Comparison of ENCODE assay signal across 23 mouse cellular contexts in genomic region chr6:89246261-89246660, GRCm38 (mm10).
"Had no signal": no experiment of that assay in that cellular context is flagged by ENCODE, and none has a peak within 500 bp of the region (broad histone marks: within the 10 kb centered on the region; RNA-seq: fewer than 3 reads in every experiment).

No protein-coding gene starts in this region.

- H3K9me3 ChIP-seq: heart, embryonic 12.5 days; hindbrain, embryonic 13.5 days; limb, embryonic 10.5 days; limb, embryonic 12.5 days; liver, embryonic 13.5 days; liver, embryonic 15.5 days had no signal

- H3K4me1 ChIP-seq: heart, embryonic 12.5 days; limb, embryonic 12.5 days; liver, embryonic 13.5 days; liver, embryonic 15.5 days had no signal

- H3K9ac ChIP-seq: heart, embryonic 12.5 days; hindbrain, embryonic 13.5 days; limb, embryonic 12.5 days; liver, embryonic 13.5 days; liver, embryonic 15.5 days had no signal

- H3K4me2 ChIP-seq: heart, embryonic 12.5 days; hindbrain, embryonic 13.5 days; limb, embryonic 12.5 days; liver, embryonic 11.5 days; liver, embryonic 13.5 days; liver, embryonic 15.5 days had no signal

- H3K4me3 ChIP-seq: gastrocnemius, adult 2 months; heart, adult 2 months; heart, embryonic 12.5 days; hindbrain, embryonic 13.5 days; layer of hippocampus, adult 2 months; left cerebral cortex, adult 2 months; limb, embryonic 10.5 days; limb, embryonic 12.5 days; liver, embryonic 13.5 days; liver, embryonic 15.5 days had no signal

- H3K36me3 ChIP-seq: heart, embryonic 12.5 days; hindbrain, embryonic 13.5 days; limb, embryonic 10.5 days; limb, embryonic 12.5 days; liver, embryonic 13.5 days; liver, embryonic 15.5 days had no signal

- DNase-seq: gastrocnemius, adult 2 months; gastrocnemius, postnatal 10 days; gastrocnemius, postnatal 36 days; heart, adult 2 months; heart, postnatal 10 days; heart, postnatal 4 days; kidney, adult 18-20 months; kidney, adult 8-10 months; kidney, postnatal 10 days; kidney, postnatal 4 days; liver; liver, embryonic 13.5 days had no signal

- H3K27me3 ChIP-seq: hindbrain, embryonic 13.5 days; liver, embryonic 15.5 days had no signal

- H3K27ac ChIP-seq: gastrocnemius, adult 2 months; heart, adult 2 months; hindbrain, embryonic 13.5 days; layer of hippocampus, adult 2 months; left cerebral cortex, adult 2 months; limb, embryonic 10.5 days; limb, embryonic 12.5 days; liver, embryonic 13.5 days; liver, embryonic 15.5 days had no signal

- ATAC-seq: hindbrain, embryonic 16.5 days; inflammation-experienced regulatory T-cells, adult 6 months; intestine, embryonic 16.5 days had no signal
